Mouse (Mus musculus): ENCODE measurements around the gene Lrrc8a. TPM values are rescaled to one million over a fixed set of nuclear protein-coding genes. Genes with fewer than 3 reads are reported as not detected.

The Lrrc8a gene
- polyA plus RNA-seq, 1 experiment from 2014 or later: 62.2 TPM

DNA sequence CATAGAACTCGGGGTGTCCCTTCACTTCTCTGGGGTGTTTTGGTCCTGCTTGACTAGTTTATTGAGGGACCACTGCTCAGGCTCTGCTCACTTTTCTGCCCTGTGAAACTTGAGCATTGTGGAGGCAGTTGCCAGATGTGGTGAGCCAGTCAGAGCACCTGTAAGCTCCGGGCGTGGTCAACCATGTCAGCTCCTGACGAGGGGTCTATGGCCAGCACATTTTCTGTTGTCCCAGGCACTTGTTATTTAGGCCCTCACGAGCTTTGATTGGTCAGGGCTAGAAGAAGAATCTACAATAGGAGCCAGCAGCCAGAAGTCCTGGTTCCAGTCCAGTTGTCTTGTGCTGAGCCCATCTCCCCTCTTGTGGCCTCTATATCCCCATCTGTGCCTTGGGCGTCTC is 26.3 kb downstream of the Lrrc8a start:
- ATAC-seq (ENCODE audit: low read depth): no peak
- Histone ChIP-seq H3K4me2 (ENCODE audit: low read depth, low read length) (no peak overlapping the region), H3K36me3 (ENCODE audit: control insufficient read depth, insufficient read depth, low read length) (peaks cover 25% of the 10 kb centered on the region), H3K27me3 (ENCODE audit: control insufficient read depth, insufficient read depth, low read length) (no peaks in the 10 kb centered on the region), H3K9ac (replicated peaks; ENCODE audit: low read depth, low read length) (no peak overlapping the region), H3K27ac (ENCODE audit: low read depth, low read length) (no peak overlapping the region), H3K4me3 (ENCODE audit: low read depth, low read length) (no peak overlapping the region), H3K9me3 (ENCODE audit: control insufficient read depth, low read length) (no peaks in the 10 kb centered on the region), H3K4me1 (ENCODE audit: control insufficient read depth, insufficient read depth, low read length) (peaks cover 6% of the 10 kb centered on the region; the same call in 1 of the 2 replicates)
- 94% methylated on average over 6 of the region's 6 CpGs for WGBS

DNA sequence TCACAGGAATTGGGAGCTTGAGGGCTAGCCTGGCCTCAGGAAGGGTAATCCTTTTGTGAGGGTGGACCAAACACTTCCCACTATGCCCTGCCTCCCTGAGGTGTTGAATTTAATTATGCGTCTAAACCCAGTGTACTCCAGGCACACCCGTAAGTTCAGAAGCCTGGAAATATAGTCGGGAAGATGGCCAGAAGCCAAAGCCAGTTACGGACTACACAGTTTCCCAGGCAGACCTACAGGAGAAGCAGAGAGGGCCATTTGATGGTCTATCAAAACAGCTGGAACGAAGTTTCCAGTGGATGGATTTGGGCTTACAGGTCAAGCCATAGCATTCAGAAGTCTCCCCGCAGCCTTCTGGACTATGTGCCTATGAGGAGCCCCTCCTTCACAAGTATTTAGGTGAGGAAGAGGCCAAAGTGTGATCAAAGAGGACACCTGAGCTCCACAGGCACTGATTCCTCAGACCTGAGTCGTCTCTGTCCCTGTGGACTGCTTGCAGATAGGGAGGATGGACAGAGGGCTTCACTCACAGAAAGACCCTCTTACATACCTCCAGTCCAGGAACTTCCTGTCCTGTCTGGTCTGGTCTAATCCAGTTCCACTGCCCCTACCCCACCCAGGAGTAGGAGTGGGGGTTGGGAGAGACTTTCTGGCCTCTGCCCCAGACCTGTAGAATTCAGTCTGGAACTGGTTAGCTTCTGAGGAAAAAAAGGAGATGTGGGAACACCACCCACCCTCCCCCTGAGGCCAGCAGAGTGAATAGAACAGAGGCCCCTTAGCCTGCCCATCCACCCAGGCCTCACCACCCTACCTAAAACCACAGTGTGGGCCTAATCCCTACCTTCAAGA is 27.4 kb downstream of the Lrrc8a start:
- Histone ChIP-seq H3K4me2 (ENCODE audit: low read depth, low read length) (no peak overlapping the region), H3K4me1 (ENCODE audit: control insufficient read depth, insufficient read depth, low read length) (peaks cover 6% of the 10 kb centered on the region; the same call in 1 of the 2 replicates), H3K27ac (ENCODE audit: low read depth, low read length) (no peak overlapping the region), H3K9ac (replicated peaks; ENCODE audit: low read depth, low read length) (no peak overlapping the region), H3K27me3 (ENCODE audit: control insufficient read depth, insufficient read depth, low read length) (no peaks in the 10 kb centered on the region), H3K36me3 (ENCODE audit: control insufficient read depth, insufficient read depth, low read length) (peaks cover 22% of the 10 kb centered on the region), H3K4me3 (ENCODE audit: low read depth, low read length) (no peak overlapping the region), H3K9me3 (ENCODE audit: control insufficient read depth, low read length) (no peaks in the 10 kb centered on the region)
- no peak for ATAC-seq (ENCODE audit: low read depth)
- WGBS: 81% methylated on average over 7 of the region's 7 CpGs

DNA sequence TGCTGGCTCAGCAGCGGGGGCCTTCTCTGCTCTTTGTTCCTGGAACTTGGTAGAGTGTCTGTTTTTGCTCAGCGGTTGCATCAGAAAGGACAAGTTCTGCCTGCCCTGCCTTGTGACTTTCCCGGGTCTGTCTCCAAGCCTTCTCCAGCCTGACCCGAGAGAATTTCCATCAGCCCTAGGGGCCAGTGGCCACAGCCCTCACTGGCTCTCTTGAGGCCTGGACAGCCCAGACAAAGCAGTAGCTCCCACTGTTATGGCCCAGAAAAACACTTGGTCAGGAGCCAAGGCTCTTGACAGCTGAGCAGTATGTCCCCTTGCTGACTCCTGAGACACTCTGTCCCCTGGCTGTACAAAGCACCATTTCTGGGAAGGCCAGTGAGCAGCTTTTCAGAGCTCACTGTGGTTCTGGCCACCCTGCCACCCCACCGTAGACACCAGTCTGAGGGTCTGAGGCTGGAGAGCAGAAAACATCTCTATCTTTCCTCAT is 28.3 kb downstream of the Lrrc8a start, which contains the start of gene Phyhd1:
Phyhd1 (plus strand) TSS at position 437 of the 487 bp plus-strand sequence.
- 33% methylated on average over 5 of the region's 5 CpGs for WGBS
- ATAC-seq (ENCODE audit: low read depth): no peak
- H3K4me3 ChIP-seq (ENCODE audit: low read depth, low read length): no peak within 1 kb of the TSS
- H3K4me2 ChIP-seq (ENCODE audit: low read depth, low read length): no peak within 1 kb of the TSS
- no peaks in the 10 kb centered on the region for H3K9me3 ChIP-seq (ENCODE audit: control insufficient read depth, low read length)
- peak within 1 kb of the TSS; percentile 50 for H3K27ac ChIP-seq (ENCODE audit: low read depth, low read length)
- H3K36me3 ChIP-seq (ENCODE audit: control insufficient read depth, insufficient read depth, low read length): peaks cover 19% of the 10 kb centered on the region
- H3K9ac ChIP-seq (replicated peaks; ENCODE audit: low read depth, low read length): no peak within 1 kb of the TSS
- H3K27me3 ChIP-seq (ENCODE audit: control insufficient read depth, insufficient read depth, low read length): no peaks in the 10 kb centered on the region
- peaks cover 6% of the 10 kb centered on the region; the same call in 1 of the 2 replicates for H3K4me1 ChIP-seq (ENCODE audit: control insufficient read depth, insufficient read depth, low read length)

DNA sequence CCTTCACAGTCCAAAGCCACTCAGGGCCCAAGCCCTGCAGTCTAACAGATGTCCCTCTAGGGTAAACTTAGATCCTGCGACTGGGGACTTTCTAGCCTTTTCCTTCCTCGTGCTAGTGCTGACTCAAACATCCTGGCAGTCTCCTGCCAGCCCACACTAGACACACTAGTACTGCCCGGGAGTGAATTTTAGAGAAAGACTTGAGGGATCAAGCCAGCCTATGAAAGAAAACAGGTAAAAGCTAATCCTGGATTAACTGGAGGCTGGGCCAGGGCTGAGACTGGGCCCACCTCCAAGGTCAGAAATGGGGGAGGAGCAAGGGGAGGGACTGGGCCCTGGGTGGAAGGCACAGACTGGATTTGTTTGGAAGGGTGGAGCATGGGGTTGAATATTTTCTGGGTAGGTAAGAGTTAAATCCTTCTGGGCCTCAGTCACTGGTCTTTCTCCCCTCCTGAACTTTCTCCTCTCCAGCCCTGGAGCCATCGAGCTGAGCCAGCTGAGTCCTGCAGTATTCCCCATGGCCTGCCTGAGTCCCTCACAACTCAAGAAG is 29.0 kb downstream of the Lrrc8a start:
- no peak overlapping the region for H3K9ac ChIP-seq (replicated peaks; ENCODE audit: low read depth, low read length)
- no peak for ATAC-seq (ENCODE audit: low read depth)

DNA sequence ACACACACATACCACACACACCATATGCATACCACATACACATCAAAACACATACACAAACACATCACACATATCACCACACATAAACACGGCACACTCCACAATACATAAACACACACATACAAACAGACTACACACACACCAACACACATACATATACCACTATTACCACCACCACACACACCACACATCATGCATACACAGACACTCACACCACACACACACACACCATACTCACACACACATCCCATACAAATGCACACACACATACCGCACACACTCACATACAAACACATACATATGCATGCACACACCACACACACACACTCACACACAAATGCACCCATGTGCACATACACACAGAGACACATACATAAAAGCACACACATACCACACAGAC is 30.0 kb downstream of the Lrrc8a start:
- H3K27me3 ChIP-seq (ENCODE audit: control insufficient read depth, insufficient read depth, low read length): no peaks in the 10 kb centered on the region
- H3K36me3 ChIP-seq (ENCODE audit: control insufficient read depth, insufficient read depth, low read length): peaks cover 13% of the 10 kb centered on the region; the same call in 1 of the 2 replicates
- H3K9ac ChIP-seq (replicated peaks; ENCODE audit: low read depth, low read length): no peak overlapping the region
- no peak overlapping the region for H3K27ac ChIP-seq (ENCODE audit: low read depth, low read length)
- WGBS: 97% methylated on average over 2 of the region's 2 CpGs
- peaks cover 6% of the 10 kb centered on the region; the same call in 1 of the 2 replicates for H3K4me1 ChIP-seq (ENCODE audit: control insufficient read depth, insufficient read depth, low read length)
- no peak overlapping the region for H3K4me2 ChIP-seq (ENCODE audit: low read depth, low read length)
- H3K9me3 ChIP-seq (ENCODE audit: control insufficient read depth, low read length): no peaks in the 10 kb centered on the region
- no peak overlapping the region for H3K4me3 ChIP-seq (ENCODE audit: low read depth, low read length)
- no peak for ATAC-seq (ENCODE audit: low read depth)

More for the DNA sequence above, 29.0 kb downstream of the Lrrc8a start:
- Histone ChIP-seq H3K4me3 (ENCODE audit: low read depth, low read length) (no peak overlapping the region), H3K4me1 (ENCODE audit: control insufficient read depth, insufficient read depth, low read length) (peaks cover 6% of the 10 kb centered on the region; the same call in 1 of the 2 replicates), H3K27ac (ENCODE audit: low read depth, low read length) (peak overlapping the region; percentile 50), H3K36me3 (ENCODE audit: control insufficient read depth, insufficient read depth, low read length) (peaks cover 19% of the 10 kb centered on the region), H3K9me3 (ENCODE audit: control insufficient read depth, low read length) (no peaks in the 10 kb centered on the region), H3K4me2 (ENCODE audit: low read depth, low read length) (no peak overlapping the region), H3K27me3 (ENCODE audit: control insufficient read depth, insufficient read depth, low read length) (no peaks in the 10 kb centered on the region)
- 33% methylated on average over 4 of the region's 4 CpGs for WGBS

DNA sequence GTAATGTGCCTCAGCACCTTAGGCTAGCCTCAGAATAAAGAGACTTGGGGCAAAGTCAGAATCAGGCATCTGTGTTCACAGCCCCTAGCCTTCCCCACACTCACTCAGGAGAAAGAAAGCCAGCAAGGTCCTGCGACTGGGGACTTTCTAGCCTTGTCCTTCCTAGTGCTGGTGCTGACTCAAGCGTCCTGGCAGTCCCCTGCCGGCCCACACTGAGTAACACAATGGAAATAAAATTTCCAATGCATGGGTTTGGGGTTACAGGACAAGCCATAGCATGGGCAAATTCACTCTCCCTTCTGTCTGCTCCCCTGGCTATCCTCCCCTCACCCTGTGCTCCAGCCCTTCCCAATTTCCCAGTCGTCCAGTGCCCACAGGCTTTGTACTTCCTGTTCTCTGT is 30.9 kb downstream of the Lrrc8a start:
- no peak overlapping the region for H3K4me3 ChIP-seq (ENCODE audit: low read depth, low read length)
- H3K27ac ChIP-seq (ENCODE audit: low read depth, low read length): no peak overlapping the region
- 63% methylated on average over 4 of the region's 4 CpGs for WGBS
- peaks cover 10% of the 10 kb centered on the region; the same call in 1 of the 2 replicates for H3K36me3 ChIP-seq (ENCODE audit: control insufficient read depth, insufficient read depth, low read length)
- no peak overlapping the region for H3K4me2 ChIP-seq (ENCODE audit: low read depth, low read length)
- H3K27me3 ChIP-seq (ENCODE audit: control insufficient read depth, insufficient read depth, low read length): no peaks in the 10 kb centered on the region
- no peaks in the 10 kb centered on the region for H3K9me3 ChIP-seq (ENCODE audit: control insufficient read depth, low read length)
- H3K4me1 ChIP-seq (ENCODE audit: control insufficient read depth, insufficient read depth, low read length): peaks cover 3% of the 10 kb centered on the region; the same call in 1 of the 2 replicates
- no peak for ATAC-seq (ENCODE audit: low read depth)
- no peak overlapping the region for H3K9ac ChIP-seq (replicated peaks; ENCODE audit: low read depth, low read length)

DNA sequence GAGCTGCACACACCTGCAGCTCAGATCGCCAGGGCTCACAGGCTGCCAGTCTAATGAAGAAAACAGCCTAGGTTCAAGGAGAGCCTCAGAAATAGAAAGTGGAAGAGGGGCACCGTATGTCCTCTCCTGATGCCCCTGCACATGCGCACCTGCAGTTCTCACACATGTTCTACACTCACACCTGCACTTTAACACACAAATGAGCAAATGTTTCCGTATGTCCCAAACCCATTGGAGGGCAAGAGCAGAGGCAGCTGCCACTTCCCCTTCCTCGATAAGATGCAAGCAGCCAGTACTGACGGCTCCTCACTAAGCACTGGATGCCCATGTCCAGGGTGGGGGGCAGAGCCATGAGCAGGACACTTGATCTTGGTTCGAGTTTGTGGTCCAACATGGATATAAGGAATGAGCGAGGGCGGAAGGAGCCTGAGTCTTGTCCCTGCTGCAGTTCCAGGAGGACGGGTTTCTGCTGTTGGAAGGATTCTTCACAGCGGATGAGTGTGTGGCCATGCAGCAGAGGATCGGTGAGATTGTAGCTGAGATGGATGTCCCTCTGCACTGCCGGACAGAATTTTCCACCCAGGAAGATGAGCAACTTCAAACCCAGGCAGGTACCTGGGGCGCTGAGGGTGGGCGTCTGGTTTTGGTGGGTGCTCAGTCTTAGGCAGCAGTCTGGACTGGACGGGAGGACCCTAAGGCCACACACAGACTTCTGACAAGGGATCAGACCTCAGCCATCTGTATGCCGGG is 31.9 kb downstream of the Lrrc8a start:
- no peak for ATAC-seq (ENCODE audit: low read depth)
- Histone ChIP-seq H3K27me3 (ENCODE audit: control insufficient read depth, insufficient read depth, low read length) (no peaks in the 10 kb centered on the region), H3K36me3 (ENCODE audit: control insufficient read depth, insufficient read depth, low read length) (0 out of 2 replicates have a peak, but pooled peaks cover 3% of the 10 kb centered on the region), H3K4me2 (ENCODE audit: low read depth, low read length) (no peak overlapping the region), H3K9ac (replicated peaks; ENCODE audit: low read depth, low read length) (no peak overlapping the region), H3K9me3 (ENCODE audit: control insufficient read depth, low read length) (no peaks in the 10 kb centered on the region), H3K27ac (ENCODE audit: low read depth, low read length) (no peak overlapping the region), H3K4me1 (ENCODE audit: control insufficient read depth, insufficient read depth, low read length) (peaks cover 3% of the 10 kb centered on the region; the same call in 1 of the 2 replicates), H3K4me3 (ENCODE audit: low read depth, low read length) (no peak overlapping the region)
- 91% methylated on average over 17 of the region's 17 CpGs for WGBS

DNA sequence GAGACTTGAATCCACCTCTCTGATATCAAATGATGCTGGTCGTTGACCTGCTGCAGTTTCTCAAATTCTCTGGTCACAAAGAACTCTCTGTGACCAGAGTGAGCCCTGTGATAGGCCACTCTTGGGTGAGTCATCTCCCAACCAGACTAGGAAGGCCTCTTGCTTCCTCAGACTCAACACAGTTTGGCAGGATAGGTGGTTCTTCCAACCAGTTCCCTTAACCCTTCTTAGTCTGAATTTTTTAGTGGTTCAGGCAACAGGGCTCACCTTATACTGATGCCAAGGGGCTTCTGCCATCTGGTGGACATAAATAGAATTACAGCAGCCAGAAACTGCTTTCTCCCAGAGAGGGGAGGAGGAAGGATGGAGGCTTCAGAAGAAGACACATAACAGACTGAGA is 32.6 kb downstream of the Lrrc8a start:
- Histone ChIP-seq H3K4me1 (ENCODE audit: control insufficient read depth, insufficient read depth, low read length) (peaks cover 3% of the 10 kb centered on the region; the same call in 1 of the 2 replicates), H3K4me3 (ENCODE audit: low read depth, low read length) (no peak overlapping the region), H3K4me2 (ENCODE audit: low read depth, low read length) (no peak overlapping the region), H3K9me3 (ENCODE audit: control insufficient read depth, low read length) (no peaks in the 10 kb centered on the region), H3K27ac (ENCODE audit: low read depth, low read length) (no peak overlapping the region), H3K36me3 (ENCODE audit: control insufficient read depth, insufficient read depth, low read length) (0 out of 2 replicates have a peak, but pooled peaks cover 3% of the 10 kb centered on the region), H3K9ac (replicated peaks; ENCODE audit: low read depth, low read length) (no peak overlapping the region), H3K27me3 (ENCODE audit: control insufficient read depth, insufficient read depth, low read length) (no peaks in the 10 kb centered on the region)
- peak; percentile 73 for ATAC-seq (ENCODE audit: low read depth)
- 81% methylated on average over 1 of the region's 1 CpGs for WGBS
